Mouse (Mus musculus): ENCODE measurements around the gene Irs3.

DNA sequence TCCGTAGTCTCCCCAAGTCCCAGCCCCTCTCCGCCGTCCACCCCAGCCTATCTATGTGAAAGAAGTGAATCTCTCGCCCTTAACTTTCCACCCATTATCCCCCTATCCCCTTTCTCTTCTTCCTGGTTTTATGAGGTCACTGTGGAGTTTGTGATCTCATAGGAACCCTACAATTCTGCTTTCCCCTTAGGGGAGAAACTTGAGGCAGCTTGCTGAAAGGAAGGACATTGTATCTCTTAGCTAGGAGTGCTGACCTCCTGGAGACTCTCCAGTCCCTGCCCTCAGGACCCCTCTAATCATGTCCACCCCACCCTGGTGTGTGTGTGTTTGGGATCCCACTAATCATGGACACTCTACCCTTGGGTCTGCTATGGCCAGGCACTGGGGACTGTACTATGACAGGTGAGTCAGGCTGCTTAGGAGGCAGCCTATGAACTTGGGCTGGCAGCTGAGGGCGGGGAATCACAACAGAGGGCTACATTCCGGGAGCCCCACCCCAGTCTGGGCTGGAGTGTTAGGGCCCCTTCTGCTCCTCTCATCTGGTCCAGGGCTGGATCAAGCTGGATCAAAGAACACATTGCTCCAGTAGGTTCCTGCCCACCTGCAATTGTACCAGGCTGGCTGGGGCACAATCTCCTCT is 15.5 kb downstream of the Irs3 start:
- TF ChIP-seq POLR2A (IDR thresholded peaks at IDR 0.05; ENCODE audit: borderline replicate concordance, insufficient read depth, low read length) = no peak
- TF ChIP-seq CTCF (IDR thresholded peaks at IDR 0.05; ENCODE audit: borderline replicate concordance, insufficient read depth, low read depth, low read length) = no peak

All from cerebellum, adult 2 months (tissue).